Mouse (Mus musculus): ENCODE measurements around the gene Amh.

DNA sequence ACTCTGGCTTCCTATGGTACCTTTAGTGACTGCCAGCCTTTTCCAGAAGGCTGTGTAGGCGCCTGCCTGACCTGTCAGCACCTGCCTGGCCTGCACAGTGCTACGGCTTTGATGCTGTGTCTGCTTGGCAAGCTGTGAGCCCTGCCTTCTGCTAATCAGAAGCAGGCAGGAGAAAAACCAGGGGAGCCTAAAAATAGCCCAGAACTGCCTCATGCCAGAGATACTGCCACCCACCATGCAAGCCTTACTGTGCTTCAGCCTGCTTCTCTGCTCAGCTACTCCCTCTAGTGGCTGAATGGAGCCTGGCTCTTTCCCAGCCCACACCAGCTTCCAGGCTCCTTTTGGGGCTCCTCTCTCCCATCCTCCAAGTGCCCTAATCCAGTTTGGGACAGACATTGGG lies 30.5 kb upstream of the Amh start:
- TF ChIP-seq CTCF (conservative IDR thresholded peaks at IDR 0.05; ENCODE audit: insufficient read depth, insufficient read length, low read depth, low read length) = peak; percentile 89
- TF ChIP-seq POLR2A (IDR thresholded peaks at IDR 0.05; ENCODE audit: low read depth, low read length) = no peak

Data from kidney, adult 2 months (tissue).